Mouse (Mus musculus) right cerebral cortex, adult 2 months (tissue): ENCODE measurements at regions not wholly inside any gene's neighbourhood (a gene's known extent, or its start where the extent isn't known, plus 50 kb on each side); places are given as distances from the start of the nearest gene placed in this dataset.
A peak's percentile ranks its signal among the peaks of the same experiment; 100 is the strongest.
"Not testable (repeated sequence)": the region's sequence is repeated elsewhere in the genome, so short reads cannot be mapped to it uniquely, and the experiment has no call there.

Experiments used
- DNase-seq, 2 experiments: peaks; one replicate each; pipeline ENCODE4 v3.0.0; 2021 to 2022; ENCODE audit warnings: low spot score in 2 of 2

DNA sequence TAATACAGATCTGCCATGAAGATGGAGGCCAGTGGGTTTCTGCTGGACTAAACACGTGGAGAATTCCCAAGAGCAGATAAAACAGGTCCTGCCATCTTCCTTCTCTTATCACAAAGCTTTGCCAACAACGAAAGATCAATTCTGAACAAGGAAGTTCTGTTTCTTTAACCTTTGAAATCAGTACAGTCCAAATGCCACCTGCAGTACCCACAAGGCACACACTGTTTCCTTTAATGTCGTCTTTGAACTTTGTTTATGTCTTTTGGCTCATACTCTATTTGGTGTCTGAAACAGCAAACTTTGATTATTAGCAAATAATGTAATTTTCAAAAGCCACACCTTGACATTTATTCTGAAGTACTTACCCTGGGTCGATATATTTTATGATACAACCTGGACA lies 536.5 kb downstream of the Bckdhb start:
- DNase-seq: no peak

DNA sequence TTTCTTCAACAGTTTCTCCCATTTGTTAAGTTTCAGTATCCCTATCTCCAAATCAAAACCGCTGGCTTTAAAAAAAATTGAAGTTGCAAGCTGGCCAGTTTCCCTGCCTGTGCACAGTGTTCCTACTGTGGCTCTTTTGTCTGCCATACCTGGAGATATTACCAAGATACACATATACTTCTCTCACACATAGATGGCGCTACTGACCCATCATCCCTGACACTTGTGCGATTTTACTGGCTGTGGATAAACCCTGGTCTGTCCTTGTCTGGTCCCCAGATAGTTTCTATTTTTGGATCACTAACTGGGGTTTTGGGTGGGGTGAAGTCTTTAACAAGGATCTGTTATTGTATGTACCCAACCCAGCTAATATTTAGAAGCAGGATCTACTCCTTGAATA lies 541.8 kb downstream of the Bckdhb start:
- peak in 1 of 2 experiments; percentile 30 for DNase-seq

DNA sequence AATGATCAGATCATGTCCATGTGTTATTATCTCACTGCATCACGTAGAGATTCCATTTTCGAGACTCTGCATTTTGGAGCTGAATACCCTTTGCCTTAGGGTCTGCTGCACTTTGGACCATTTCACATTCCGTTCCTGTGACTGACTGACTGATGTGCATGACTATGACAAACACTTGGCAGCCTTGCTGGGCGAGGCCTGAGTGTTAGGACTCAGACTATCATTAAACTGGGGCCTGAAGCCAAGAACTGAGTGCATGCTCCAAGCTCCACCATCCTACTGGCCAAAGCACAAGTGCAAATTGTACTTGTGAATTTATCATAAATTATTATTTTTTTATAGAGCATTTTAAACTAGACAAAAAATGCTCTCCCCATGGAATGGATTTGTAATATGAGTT lies 547.8 kb downstream of the Bckdhb start:
- DNase-seq: no peak

DNA sequence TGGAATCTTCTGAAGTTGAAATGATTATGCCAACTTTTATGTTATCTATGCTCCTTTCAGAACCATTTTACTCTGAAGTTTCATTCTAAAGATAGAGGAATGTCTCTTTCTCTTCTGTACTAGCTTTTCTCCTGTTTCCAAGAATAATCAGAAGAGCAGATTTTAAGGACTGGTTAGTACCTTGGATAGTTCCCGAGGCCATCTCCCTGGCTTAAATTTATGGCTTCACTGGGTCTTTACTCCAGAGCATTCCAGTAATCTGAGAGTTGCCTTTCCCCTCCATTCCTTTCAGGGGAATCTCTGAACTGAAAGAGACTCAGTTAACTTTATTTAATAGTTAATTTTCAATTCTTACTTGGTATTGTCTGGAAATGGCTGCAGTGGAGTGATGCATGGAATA lies 551.0 kb downstream of the Bckdhb start:
- DNase-seq: no peak

DNA sequence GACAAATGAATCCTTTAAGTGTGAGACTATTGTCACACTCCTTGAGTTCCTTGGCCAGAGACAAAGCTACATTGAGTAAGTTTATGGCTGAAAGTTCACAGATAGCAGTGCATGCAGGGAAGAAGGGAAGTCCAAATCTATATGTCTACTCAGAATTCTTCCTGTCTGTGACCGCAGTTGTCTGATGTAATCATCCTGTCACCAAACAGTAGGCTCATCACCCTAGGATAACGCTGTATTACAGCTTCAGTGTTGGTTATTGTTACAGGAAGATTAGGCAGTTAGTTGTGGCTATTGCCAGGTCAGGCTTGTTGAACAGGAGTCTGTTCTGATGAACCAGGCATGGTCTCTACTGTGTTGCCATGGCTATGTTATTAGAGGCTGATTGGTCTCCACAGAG lies 574.6 kb downstream of the Bckdhb start:
- no peak for DNase-seq

DNA sequence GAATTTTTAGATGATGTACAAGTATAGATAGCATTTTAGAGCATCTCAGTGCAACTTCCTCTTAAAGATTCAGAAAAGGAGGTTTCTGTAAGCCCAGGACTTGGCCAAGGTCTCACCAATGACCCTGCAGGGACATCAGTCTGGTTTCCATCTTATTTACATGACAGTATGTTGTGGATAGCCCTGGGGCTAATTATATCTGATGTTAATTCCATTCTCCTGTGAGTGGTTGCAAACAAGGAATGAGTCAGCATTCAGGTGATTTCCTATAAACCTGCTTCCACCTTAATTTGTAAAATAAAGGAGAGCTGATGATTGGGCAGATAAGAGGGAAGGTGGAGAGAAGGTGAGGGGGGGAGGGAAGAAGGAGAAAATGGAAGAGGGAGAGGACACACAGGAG lies 578.0 kb downstream of the Bckdhb start:
- not testable (repeated sequence) for DNase-seq

DNA sequence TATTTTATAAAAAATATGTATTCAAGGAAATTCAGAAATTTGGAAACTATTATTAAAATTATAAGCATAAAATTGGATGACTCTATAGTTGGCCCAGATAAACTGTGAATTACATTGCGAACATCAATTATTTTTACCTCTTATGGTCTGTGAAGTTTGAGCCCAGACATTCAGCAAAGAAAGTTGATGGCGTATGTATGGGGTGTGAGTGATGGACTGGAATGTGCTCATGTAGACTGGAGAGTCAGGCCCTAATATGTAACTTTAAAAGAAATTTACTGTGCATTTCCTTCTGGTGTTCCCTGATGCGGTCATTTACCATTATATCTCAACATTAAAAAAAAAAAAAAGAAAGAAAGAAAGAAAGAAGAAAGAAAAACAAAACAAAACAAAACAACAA lies 592.1 kb downstream of the Bckdhb start:
- DNase-seq: no peak

DNA sequence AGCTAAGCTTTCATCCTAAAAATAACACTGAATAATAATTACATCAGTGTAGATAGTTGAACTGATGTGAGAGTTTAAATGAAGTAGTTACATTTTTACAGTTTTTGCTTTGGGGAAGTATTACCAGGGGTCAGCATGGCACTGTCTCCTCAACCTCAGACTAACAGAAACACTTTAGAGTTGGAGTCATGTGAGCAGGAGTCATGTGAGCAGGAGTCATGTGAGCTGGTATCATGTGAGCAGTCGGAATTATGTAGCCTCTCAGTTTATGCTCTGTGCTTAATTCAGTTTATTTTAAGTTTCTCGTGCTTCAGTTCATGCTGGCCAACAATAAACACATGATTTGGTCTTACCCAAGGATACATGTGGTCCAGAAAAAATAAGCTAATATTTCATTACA lies 620.5 kb downstream of the Bckdhb start:
- DNase-seq: no peak

DNA sequence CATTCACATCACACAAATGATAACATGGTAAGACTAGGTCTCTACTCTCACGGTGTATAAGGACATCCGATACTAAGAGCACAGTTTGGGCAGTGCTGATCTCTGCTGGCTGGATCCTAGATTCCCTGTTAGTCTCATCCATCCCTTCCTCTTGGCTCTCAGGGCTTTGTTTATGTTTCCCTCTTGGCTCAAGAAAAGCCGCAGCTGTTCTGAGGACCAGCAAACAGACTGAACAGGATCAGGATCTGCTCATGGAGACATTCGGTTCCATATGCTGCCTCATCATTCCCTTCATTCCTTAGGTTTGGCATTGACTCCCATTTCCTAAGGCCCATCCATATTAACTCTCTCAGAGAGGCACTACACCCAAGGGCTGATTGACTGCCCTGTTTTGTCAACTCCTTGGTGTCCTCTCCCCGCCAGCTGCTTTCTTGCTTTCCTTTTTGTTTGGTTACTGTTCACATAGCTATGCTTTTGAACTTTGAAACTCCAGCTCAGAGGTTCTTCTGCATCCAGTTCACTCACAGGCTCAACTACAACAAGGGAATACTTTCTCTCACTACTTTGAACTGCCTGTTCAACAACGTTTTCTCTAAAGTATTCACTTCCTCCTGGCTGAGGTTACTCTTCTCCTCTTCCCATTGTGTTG lies 623.2 kb downstream of the Bckdhb start:
- DNase-seq: no peak

DNA sequence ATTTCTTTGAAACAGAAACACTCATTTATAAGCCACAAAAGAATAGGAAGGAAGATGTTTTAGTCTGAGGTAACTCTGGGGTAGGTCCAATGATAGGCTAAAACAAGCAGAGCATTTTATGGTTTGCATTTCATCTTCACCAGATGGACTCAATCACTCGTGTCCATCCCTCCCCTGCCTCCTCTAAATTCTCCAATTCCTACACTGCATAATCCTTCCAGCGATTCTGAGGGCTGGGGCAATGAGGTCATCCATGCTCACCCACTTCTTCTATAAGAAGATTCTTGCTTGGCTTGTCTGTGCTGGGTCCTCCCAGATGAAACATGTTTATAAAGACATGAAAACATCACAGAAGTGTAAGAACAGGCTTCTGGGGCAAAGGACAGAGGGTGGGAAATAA lies 630.3 kb downstream of the Bckdhb start:
- DNase-seq: no peak

DNA sequence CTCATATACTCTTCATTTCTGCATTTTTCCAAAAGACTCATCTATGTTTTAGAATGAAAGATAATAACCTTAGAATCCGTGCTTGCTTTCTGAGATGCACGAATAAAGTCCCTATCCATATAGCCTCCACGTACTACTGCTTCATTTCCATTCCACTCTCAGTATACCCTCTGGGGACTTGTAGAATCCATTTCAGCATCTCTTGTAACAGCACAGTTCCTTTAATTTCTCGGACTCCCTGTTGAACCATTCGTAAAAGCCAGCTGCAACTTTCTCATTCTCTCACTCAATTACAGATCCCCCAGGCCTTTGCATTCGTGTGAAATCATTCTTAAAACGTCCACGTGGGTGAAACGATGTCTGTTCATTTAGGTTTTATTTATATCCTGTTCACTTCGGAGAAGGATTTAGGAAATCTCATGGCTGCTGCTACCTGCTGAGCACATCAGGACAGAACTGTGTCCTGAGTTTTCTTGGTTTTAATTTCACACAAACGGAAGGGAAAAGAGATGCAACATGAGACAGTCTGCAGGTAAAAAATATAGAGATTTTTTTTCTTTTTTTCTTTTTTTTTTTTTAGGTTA lies 631.4 kb downstream of the Bckdhb start:
- no peak for DNase-seq

DNA sequence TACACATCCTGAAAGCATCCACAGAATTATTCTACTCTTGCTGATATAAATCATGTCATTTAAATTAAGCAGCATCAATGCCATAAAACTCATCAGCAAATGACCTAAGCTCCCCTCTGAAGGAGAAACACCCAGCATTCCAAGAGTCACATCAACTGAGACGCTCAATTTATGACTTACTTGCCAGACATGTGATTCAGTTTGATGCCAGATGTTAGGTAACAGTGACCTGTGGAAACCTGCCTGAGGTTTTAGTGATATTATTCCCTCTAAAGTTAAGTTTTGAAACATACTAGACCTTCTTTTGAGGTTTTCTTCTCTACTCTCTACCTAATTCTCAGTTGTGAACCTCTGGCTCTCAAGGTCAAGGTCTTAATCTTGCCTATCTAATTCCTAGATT lies 633.4 kb downstream of the Bckdhb start:
- no peak for DNase-seq

DNA sequence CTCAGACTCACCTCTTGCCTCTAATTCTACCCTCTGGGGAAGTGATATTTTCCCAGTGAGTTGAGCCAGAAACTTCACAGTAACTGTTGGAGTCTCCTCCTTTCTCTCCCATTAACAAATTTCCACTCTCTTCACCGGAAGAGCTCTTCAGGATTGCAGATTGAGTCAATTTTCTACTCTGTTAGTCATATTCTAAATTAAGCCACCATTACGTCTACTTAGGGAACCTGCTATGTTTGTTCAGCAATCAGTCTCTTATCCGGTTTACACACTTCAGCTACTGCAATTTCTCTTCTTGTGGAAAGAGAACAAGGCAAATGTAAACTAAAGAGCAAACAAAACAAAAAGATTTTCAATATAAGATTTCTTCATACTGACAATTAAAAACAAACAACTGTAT lies 644.6 kb downstream of the Bckdhb start:
- no peak for DNase-seq

DNA sequence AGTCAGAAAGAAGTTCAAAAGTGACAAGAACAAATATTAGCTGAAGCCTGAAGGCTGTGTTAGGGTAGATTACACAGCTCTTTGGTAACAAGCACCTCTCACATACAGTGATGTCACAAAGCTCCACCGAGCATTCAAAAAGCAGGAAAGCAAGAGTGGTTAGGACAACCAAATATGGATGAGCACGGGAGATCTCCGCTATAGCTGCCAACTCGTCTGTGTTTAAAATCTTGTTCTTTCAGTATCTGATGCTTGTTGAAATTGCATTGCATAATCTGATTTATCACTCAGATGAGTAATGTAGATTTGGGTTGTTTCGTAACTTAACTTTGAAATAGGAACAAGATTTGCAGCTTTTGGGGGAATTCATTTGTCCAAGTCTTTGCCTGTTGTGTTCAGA lies 652.8 kb downstream of the Bckdhb start:
- DNase-seq: no peak

DNA sequence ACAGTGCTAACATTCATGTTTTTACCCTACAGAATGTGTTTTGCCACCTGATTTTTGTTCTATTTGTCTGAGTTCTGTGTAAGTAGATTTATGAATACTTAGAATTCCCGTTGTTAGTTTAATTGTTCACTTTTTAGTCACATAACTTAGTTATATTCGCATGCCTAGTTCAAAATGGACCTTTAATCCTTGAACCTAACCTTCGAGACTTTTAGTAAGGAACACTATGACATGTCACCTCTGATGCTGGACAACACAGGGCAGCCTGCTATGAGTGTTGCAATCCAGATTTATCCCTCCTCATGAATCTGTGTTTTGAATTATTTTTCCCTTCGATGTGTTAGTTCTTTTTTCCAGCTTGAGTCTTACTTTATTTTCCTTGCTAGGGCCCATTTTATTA lies 662.8 kb downstream of the Bckdhb start:
- no peak for DNase-seq

DNA sequence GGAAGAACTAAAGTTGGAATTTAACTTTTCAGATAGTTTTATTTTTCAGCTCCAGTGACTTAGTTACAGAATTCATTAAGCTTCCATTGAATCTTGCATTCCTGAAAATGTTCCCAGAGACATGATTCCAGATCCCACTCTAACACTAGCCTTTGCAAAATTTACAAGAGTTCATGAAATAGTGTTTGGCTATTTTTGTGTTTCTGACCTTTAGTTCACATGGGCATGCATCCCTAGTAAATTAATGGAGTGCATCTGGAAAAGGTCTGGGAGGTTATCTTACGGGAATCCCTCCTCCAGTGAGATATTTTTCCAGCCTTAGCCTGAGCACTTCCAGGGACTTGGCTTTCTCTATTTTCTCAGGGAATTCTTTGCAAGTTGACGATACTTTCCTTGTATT lies 669.8 kb downstream of the Bckdhb start:
- no peak for DNase-seq
